Mouse (Mus musculus) C2C12 (cell line): ENCODE measurements around the gene Wipf3.

Experiments used
- CEBPB ChIP-seq: IDR thresholded peaks from one replicate; pipeline ENCODE4 v1.6.1; 2011; ENCODE audit warnings: low read depth, mild to moderate bottlenecking, control low read depth, moderate library complexity
- CTCF ChIP-seq: IDR thresholded peaks from one replicate; pipeline ENCODE4 v1.5.1; 2011; ENCODE audit not compliant: control insufficient read depth, insufficient read depth, insufficient read length
- FOSL1 ChIP-seq: IDR thresholded peaks from one replicate; pipeline ENCODE4 v1.8.0; 2011; ENCODE audit warnings: mild to moderate bottlenecking, low read length; ENCODE audit not compliant: poor library complexity, insufficient read depth, severe bottlenecking
- MAX ChIP-seq: IDR thresholded peaks from one replicate; pipeline ENCODE4 v1.6.1; 2011; ENCODE audit warnings: mild to moderate bottlenecking, control low read depth
- MYOD1 ChIP-seq: IDR thresholded peaks from one replicate; pipeline ENCODE4 v1.6.1; 2011; ENCODE audit warnings: low read depth; ENCODE audit not compliant: control insufficient read depth, insufficient read length
- MYOG ChIP-seq: IDR thresholded peaks from one replicate; pipeline ENCODE4 v1.6.1; 2011; ENCODE audit not compliant: control insufficient read depth, insufficient read length; ENCODE audit errors: extremely low read depth
- USF1 ChIP-seq: IDR thresholded peaks from one replicate; pipeline ENCODE4 v1.6.1; 2011; ENCODE audit warnings: low read depth, mild to moderate bottlenecking, control low read depth, moderate library complexity

- no peak for TF ChIP-seq USF1
- no peak for TF ChIP-seq CTCF
- TF ChIP-seq MYOD1, result no peak
- no peak for TF ChIP-seq MAX
- no peak for TF ChIP-seq CEBPB
- no peak for TF ChIP-seq FOSL1
- no peak for TF ChIP-seq MYOG
Observed at GRCm38 (mm10) chr6:54432191-54432590, 2.8 kb downstream of the Wipf3 start.
